Mouse (Mus musculus) layer of hippocampus, adult 11-12 months (tissue): Measurements from ENCODE around the gene Upk1b.
"Not testable (repeated sequence)": the region's sequence is repeated elsewhere in the genome, so short reads cannot be mapped to it uniquely, and the experiment has no call there.

Experiments used
- DNase-seq: peaks from one replicate; pipeline ENCODE4 v3.0.0; 2022; ENCODE audit warnings: low spot score

Gene Upk1b

DNA sequence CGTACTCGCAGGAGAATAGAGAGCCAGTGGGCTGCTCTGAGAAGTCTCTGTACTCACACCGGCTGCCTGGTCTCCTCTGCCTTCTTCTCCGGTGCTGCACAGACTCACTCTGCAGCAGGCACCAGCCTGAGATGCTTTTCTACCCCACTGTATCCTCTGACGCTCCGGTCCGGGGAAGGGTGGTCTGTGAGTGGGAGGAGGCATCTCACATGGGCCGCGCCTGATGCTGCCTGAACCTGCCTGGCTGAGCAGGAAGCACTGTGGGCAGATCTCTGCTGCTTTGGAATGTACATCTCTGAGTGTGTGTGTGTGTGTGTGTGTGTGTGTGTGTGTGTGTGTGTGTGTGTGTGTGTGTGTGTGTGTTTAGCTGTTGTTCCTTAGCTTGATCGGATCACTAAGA, at the start of gene Upk1b:
TSS of gene Upk1b (minus strand) at position 238 of the 400 bp plus-strand sequence.
- DNase-seq = no peak

DNA sequence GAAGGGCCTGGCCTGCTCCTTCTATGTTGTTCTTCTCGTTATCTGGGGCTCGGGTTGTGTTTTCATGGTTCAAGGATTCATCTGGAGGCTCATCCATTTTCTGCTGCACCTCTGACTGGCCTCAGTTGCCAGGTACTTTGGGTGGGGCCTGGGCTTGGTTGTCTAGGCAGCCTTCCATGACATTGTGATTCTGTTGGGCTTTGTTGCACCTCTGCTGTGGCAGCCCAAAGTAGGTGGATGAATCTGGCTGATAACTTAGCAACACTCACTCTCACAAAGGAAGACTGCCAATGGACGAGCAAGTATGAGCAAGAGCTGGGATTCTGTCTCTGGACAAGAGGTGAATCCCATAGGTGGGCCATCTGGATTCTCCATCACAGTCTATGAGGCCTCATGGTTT, 28.5 kb upstream of the Upk1b start, which contains the start of gene 4930435E12Rik:
TSS of gene 4930435E12Rik (minus strand) at position 101 of the 400 bp plus-strand sequence.
- no peak for DNase-seq

DNA sequence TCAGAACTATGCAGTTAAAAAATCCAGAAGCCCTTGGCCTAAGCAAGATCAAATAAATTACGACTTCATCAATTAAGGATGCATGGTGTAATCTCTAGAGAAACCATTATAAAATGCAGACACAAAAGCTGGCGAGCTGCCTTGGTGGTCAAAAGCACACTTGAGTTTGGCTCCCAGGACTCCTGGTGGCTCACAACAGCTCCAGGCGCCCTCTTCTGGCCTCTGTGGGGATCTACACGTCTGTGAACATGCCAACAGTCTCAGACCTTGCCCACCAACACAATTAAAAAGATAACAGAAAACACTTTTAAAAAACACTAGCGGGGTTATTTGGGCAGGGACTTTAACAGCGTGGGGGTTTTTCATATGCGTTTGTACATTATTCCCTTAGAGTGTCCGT, 12.4 kb upstream of the Upk1b start:
- peak; percentile 75 for DNase-seq

DNA sequence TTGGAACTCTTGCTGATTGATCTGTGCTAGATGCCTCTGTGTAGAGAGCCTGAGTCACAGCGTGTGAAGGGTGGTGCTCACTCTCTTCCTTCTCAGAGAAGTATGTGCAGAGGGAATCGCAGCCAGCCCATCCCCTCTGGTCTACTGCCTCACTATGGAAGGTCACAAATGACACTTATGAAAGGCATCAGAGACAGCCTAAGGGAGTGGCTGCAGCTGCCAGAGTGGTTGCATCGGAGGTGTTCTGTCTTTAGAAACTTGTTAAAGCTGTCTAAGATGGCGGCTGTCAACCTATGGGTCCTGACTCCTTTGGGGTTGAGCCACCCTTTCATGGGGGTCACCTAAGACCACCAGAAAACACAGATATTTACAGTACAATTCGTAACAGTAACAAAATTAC, 10.1 kb upstream of the Upk1b start:
- no peak for DNase-seq

DNA sequence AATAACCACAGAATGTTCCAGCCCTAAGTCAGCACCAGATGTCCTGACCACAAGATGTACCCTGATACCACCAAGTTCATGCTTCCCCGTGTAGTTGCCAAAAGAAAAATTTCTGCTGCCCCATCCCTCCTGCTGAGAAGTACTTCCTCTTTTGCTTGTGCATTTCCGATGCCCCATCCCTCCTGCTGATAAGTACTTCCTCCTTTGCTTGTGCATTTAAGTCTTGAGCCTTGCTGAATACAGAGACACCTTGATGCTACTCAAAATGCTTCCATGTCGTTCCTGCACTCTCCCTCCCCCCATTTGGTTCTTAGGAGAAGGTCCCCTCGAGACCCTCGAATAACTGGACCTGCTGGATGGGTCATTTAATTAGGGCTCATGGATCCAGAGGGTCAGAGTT, 7.7 kb upstream of the Upk1b start:
- DNase-seq = not testable (repeated sequence)

DNA sequence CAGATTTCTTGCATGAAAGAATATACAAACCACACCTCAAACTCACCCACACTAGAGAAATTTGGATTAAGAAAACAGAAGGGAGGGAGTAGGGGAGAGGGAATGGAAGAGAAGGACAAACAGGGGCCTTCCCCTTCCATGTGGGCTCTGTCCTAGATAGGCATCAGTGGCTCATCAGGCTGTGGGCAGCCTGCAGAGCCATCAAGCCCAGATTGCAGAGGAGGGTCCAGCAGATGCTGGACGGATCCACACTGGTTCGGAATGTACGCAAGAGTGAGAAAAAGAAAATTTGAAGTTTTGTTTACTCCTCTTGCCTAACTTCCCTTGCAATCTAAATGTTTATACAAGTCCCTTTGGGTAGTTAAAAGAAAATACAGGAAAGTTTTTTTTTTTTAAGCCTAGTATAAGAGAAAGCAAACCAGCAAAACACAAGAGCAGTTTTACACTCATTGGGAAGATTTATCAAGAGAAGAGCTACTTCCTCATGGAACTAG, 1.1 kb downstream of the Upk1b start:
- DNase-seq = no peak

DNA sequence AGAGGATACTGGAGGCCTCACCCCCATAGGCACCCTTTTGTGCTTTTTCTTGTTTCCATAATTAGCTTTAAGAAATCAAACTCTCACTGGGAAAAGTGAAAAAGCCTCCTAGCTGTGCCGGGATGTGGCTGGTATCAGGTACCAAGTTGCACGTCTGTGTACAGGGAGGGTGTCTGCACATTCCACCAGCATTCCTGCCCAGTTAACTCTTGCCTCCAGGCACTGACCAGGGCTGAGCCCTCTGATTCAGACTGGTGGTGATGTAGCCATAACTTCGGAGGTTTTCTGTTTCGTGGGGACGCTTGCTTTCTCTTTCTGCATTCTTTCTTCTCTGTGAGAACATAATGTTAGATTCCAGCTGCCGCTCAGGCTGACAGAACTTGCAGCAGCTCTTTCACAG, 7.0 kb downstream of the Upk1b start:
- no peak for DNase-seq

DNA sequence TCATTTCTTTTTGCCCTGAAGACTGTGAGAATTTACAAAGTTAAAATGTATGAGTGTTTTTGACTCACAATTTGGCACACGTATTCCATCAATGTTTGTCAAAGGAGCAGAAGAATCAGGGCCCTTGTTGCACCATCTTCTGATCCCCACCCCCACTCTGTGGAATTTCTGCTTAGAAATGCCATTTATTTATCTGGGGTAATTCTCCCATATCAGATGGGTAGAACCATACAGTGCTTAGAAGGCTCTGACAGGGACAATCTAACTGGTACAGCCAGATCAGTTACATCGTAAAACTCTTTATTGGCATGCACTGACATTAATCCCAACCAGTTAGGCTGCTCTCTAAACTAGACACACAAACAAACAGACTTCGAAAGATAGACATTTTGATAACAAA, 10.2 kb downstream of the Upk1b start:
- no peak for DNase-seq

DNA sequence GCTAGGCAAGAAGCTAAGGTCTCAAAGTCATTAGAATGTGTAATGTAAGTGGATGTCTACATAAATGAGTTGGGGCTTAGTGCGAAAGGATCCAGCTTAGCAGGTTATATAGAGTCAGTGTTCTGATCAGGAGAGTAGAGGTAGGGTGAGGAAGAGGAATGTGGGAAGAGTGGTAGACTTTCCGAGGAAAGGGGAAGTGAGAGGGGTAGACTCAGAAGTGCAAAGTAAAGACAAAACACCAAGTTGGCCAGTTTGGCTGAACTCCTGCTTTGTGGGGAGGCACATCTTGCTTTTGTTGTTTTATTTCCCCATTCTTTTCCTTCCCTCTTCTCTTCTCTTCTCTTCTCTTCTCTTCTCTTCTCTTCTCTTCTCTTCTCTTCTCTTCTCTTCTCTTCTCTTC, 11.1 kb downstream of the Upk1b start:
- no peak for DNase-seq

DNA sequence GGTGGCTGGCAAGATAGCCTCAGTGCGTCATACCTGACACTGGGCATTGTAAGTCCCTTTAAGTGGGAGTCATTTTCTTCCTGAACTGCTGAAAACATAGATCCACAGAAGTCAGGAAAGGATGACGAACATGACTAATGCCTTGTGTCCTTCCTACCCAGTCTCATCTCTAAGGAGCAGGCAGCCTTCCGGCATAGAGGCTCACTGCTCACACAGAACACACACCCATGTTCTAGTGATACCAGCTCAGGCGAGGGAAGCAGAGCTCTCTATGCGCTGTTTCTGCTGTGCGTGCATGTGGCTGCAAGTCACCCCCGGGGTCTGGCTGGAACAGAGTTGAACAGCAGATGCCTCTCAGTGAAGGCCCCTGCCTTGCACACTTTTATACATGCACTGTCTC, 14.8 kb downstream of the Upk1b start:
- DNase-seq = no peak

DNA sequence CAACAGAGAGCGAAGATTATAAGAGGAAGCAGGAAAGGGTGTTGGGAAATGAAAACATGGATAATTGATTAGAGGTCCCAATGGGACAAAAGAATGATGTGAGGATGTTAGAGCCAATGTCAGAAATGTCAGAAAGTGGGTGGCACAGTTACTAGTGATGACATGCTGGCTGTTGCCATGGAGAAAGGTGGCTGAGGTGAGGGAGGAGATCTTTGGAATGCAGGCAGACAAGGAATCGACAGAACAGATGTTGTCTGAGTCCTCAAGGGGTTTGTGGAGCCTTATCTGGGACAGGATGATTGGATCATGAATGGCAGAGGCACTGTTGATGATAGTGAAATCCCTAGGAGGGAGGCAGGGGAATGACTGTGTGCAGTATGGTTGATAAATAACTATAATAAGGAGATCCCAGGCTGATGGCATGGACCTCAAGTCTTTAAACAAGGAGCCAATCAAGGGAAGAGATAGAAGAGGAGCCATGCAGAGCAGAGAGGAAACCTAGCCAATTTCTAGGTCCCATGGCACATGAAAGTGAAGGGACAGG, 17.5 kb downstream of the Upk1b start:
- DNase-seq = no peak

DNA sequence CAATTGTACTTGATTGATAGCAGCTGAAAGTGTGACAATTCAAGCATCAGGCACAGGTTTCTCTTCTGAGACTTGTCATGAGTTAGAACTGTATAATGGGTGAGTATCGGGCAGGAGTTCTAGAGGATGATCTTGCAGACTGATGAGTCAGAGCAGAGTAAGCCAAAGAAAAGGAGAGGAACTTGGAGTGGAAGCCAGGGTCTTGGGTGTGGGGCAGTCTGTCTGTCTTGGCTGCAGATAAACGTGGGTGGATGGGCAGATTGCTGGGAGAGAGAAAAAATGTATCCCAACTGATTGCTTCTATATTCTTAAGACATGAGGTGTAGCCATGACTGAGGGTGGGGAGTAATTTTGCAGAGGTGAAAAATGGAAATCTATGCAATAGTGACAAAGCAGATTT, 18.2 kb downstream of the Upk1b start:
- DNase-seq = no peak

DNA sequence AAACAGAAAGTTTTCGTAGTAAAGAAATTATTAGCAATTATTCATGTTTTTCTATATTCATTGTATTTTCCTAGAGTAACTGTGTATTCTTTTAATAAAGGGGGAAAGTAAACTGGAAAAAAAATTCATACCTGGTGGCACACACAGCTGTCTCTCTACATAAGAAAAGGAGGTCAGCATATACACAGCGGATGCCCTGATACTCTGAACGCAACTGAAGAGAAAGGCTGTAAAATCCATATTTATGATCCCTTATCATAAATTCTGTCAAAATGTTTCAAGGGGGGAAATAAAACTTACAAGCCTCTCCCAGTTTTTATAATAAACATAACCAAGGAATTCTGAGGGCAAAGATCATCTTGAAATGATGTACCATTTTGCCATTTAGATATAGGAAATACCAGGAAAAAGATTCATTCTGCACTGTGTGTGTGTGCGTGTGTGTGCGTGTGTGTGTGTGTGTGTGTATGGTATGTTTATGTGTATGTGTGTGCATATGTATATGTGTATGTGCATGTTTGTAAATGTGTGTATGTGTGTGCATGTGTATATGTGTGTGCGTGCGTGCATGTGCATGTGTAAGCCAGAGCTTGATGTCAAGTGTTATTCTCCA, 19.1 kb downstream of the Upk1b start:
- no peak for DNase-seq

DNA sequence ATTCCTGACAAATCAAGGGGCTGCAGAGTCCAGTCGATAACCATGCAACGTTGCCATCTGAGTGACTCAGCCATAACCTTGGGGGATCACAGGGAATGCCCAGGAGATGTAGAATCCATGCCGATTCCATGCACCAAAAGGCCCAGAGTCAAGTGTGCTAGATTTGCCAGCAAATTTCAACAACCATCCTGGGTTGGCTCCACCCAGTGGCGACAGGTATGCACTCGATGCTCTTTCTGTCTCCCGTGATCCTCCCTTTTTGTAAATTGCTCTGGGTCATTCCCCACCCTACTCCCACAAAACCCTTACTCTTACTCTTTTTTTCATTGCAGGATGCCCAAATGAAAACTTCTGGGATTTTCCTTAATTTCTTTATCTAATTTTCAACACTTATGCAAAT, 23.8 kb downstream of the Upk1b start:
- no peak for DNase-seq

DNA sequence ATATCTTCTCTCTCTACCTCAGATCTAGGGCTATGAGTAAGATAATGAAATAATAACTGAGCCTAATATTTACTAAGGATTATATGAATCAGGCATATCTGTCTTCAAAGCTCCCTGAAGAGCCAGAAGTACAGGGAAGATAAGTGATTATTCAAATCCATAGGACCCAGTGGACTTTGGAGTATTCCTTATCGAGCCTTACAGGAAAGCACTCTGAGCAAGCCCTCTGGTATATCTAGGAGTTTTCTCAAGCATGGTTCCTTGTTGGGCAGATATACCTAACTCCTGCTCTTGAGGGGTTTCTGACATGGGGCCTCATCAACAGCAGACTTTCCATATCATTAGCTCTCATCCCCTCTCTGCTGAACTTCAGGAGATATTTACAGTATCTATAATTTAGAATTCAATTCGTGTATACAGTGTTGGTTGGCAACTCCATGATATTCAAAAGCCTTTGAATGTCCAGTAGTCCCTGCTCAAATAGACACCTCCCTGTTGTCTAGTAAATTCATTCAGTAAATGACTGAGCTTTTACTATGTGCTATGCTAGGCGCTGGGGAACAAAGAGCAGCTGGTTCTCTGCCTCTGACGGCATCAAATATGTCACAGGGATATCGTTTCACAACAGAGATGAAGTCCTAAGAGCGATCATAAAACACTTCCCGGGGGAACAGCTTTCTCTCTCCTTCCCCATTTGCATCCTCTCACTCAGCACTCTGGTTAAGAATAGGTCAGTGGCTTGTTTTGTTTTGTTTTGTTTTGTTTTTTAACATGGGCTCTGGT, 25.0 kb downstream of the Upk1b start:
- no peak for DNase-seq

DNA sequence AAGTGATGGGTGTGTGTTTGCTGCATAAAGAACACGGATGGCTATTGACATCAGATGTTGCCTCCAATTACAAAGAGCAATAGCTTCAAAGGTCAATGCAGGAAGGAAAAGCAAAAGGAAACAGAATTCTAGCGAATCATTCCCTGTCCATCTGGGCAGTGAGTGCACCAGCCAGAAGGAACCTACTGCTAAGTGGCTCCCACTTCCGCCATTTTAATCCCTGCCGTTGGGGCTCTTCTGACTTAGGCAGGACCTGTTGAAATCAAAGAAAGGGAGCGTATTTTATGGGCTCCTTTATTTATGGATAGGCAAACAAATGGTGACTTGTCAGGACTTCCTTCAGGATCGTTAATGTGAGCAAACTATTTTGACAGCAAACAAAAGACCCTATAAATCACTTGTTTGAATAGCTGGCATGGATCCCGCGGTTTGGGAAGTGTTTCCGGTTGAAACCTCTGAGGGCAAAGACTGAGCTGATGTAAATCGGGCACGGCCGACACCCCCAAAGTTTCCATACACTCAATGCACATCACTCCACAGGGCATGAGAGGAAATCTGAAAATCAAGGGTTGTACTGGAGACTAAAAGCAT, 27.1 kb downstream of the Upk1b start:
- no peak for DNase-seq

DNA sequence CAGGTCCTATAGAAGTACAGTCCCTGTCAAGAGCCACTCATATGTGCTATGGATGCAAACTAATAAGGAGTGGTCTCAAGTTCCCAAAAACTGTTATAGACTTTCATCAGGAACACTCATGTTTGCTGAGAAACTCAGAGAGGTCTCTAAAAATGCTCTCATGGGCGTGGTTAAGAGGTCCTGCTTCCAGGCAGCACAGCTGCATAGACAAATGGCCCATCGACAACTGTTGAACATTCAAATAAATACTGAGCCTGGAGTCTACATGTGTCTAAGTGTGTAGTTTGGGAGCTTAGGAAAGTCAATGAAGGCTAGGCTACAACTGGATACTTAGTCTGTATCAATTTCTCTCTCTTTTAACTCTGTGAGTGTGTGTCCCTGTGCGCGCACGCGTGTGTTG, 29.0 kb downstream of the Upk1b start:
- DNase-seq = no peak

DNA sequence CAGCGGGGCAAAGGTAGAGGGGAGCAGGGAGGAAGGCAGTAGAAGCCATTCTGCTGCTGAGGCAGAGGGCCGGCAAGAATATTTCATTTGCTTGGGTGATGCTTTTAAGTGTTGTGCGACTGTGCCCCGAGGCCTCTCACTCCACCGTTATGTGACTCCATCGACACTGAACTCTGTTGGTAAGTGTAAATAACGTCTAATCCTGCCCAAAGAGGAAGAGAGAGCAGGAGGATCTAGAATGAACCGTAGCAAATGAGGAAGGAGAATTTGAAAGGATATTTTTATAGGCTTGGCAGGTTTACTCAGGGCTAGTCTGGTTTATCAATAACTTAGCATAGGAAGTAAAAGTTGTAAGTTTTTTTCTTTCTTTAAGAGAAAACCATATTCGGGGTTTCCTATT, 30.6 kb downstream of the Upk1b start:
- DNase-seq = no peak

DNA sequence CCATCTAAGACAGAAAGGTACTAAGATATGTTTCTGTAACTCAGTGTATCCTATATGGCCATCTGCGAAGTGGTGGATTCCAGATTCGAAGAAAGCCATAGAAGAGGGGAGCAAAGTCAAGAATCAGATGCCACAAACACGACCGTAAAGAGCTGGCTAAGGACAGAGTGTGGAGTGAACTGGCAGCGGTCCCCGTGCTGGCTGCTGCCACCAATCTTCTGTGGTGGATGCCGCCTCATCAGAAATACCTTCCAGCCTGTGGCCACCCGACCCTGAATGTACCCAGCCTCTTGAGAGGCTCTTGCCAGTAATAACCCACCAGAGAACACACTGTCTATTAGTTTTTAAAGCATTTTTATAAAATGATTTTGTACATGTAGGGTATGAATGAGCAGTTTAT, 31.7 kb downstream of the Upk1b start:
- DNase-seq = no peak

DNA sequence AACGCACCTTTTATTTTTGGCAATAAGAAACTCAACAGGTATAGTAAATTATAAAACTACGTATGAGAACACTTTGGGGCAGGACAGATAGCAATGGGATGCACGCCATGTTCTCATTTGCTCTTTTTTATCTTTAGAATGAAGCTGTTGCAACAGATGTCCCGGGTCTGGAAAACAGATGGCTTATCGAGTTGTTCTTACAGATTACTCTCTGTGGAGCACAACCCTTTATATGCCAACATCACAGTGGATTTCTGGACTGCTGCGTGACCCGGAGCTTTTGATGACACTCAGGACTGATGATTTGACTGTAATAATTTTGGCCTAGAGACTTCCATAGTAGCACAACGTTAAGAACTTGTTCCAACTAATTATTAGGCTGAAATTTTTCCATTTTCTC, 32.4 kb downstream of the Upk1b start:
- peak; percentile 80 for DNase-seq

DNA sequence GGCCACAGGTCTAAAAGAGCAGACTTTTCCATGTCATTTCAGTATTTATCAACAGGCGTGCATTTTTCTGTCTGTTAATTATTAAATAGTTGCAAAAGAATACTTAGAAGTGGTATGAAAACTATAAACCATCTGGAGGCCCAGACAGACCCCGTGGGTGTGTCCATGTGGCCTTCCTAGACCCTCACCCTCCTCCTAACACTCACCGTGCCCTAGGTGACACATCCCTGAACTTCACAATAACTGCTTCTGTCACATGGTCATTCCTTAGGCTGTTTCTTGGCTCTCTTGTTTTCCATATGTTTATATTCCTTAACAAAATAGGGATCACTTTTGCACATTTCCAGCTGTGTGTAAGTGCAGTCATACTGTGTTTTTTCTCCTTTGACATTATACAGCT, 33.5 kb downstream of the Upk1b start:
- no peak for DNase-seq

DNA sequence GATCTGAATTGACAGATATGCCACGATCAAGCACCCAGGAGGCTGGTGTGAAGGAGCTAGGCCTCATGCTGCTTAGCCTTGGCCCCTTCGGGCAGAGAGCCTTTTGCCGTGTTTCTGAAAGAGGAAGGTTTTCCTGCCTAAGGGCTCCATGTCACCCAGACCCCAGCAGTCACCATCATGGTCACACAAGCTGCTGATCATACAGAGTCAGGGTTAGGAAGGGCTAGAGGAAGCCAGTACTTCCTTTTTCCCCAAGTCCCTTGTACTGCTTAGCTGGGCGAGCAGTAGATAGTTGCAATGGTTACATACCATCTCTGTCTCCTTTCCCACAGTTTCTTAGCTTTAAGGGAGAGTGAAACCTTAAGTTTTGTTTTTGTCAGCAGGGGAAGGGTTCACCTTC, 36.6 kb downstream of the Upk1b start:
- no peak for DNase-seq

DNA sequence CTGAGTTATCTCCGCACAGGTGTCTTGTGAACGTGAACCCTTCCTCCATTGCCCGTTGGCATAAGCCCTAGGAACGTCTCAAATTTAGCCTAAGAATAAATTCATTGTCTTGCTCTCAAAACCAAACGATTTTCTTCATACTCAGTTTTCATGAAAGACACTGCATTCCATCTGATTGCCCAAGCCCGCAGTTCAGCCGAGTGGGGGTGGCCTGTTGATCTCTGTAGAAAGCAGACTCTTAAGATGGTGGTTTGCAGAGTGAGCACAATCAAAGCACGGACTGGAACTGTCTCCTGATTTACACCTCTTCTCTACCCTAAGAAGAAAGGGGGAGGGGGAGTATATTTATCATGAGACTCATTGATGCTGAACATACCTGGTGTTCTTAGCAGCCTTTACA, 37.7 kb downstream of the Upk1b start:
- no peak for DNase-seq
